Mouse (Mus musculus): ENCODE measurements around the gene Wnt7a.
A peak's percentile ranks its signal among the peaks of the same experiment; 100 is the strongest.

The Wnt7a gene

GRCm38 (mm10) chr6:91339612-91340246, 71.4 kb downstream of the Wnt7a start:
- peak; percentile 28 for DNase-seq (ENCODE audit: low spot score)

- DNase-seq (ENCODE audit: low spot score) = no peak
Measured at GRCm38 (mm10) chr6:91335470-91335869, 75.7 kb downstream of the Wnt7a start.

GRCm38 (mm10) chr6:91331886-91332285, 79.3 kb downstream of the Wnt7a start:
- DNase-seq (ENCODE audit: low spot score) = no peak

GRCm38 (mm10) chr6:91325556-91325955, 85.6 kb downstream of the Wnt7a start:
- DNase-seq (ENCODE audit: low spot score) = no peak

- no peak for DNase-seq (ENCODE audit: low spot score)
Measured at GRCm38 (mm10) chr6:91324752-91325151, 86.4 kb downstream of the Wnt7a start.

- no peak for DNase-seq (ENCODE audit: low spot score)
Measured at GRCm38 (mm10) chr6:91322001-91322772, 89.0 kb downstream of the Wnt7a start.
